Mouse (Mus musculus) neural tube, embryonic 13.5 days (tissue): ENCODE measurements around the gene Kirrel. TPM values are rescaled to one million over a fixed set of nuclear protein-coding genes. Genes with fewer than 3 reads are reported as not detected.

Source experiments
- ATAC-seq: fragments of 200-750 bp; cut with Nextera tagmentation; 2 replicates; pipeline ENCODE4 v1.8.0; 2017; ENCODE audit warnings: low read depth, mild to moderate bottlenecking, moderate TSS enrichment, moderate library complexity
- H3K27ac ChIP-seq: fragments of 300-500 bp; sonication (generic); replicated peaks from 2 replicates; pipeline ENCODE4 v1.5.1; 2015; ENCODE audit warnings: moderate library complexity, mild to moderate bottlenecking, inconsistent platforms
- H3K27me3 ChIP-seq: fragments of 300-500 bp; sonication (generic); 2 replicates; pipeline ENCODE4 v1.6.1; 2015; ENCODE audit warnings: mild to moderate bottlenecking, inconsistent platforms
- H3K36me3 ChIP-seq: fragments of 300-500 bp; sonication (generic); 2 replicates; pipeline ENCODE4 v1.6.1; 2015; ENCODE audit warnings: mild to moderate bottlenecking, inconsistent platforms
- H3K4me1 ChIP-seq: fragments of 300-500 bp; sonication (generic); replicated peaks from 2 replicates; pipeline ENCODE4 v1.6.1; 2015; ENCODE audit warnings: inconsistent platforms
- H3K4me2 ChIP-seq: fragments of 300-500 bp; sonication (generic); 2 replicates; pipeline ENCODE4 v1.6.1; 2015; ENCODE audit warnings: inconsistent platforms, mild to moderate bottlenecking, moderate library complexity
- H3K4me3 ChIP-seq: fragments of 300-500 bp; sonication (generic); 2 replicates; pipeline ENCODE4 v1.5.1; 2015; ENCODE audit warnings: mild to moderate bottlenecking, inconsistent platforms
- H3K9ac ChIP-seq: fragments of 300-500 bp; sonication (generic); 2 replicates; pipeline ENCODE4 v1.6.1; 2015; ENCODE audit warnings: moderate library complexity, mild to moderate bottlenecking, inconsistent platforms
- H3K9me3 ChIP-seq: fragments of 300-500 bp; sonication (generic); 2 replicates; pipeline ENCODE4 v1.6.1; 2016; ENCODE audit warnings: inconsistent platforms
- WGBS: fragments of 180-500 bp; shearing (Covaris S2); methylation state at CpG from one replicate; pipeline ENCODE4 v1.1.7; 2015; 5-methylcytosine and 5-hydroxymethylcytosine counted together
- polyA plus RNA-seq: library from polyadenylated mRNA; unstranded; fragments of >200 nt; fragmentation: Nextera tagmentation; extraction: Ambion mirVana; gene quantifications from 2 replicates; pipeline ENCODE4 v1.2.1, GENCODE M21; 2015

The Kirrel gene
- polyA plus RNA-seq, 1 experiment from 2014 or later = 9.8 TPM

DNA sequence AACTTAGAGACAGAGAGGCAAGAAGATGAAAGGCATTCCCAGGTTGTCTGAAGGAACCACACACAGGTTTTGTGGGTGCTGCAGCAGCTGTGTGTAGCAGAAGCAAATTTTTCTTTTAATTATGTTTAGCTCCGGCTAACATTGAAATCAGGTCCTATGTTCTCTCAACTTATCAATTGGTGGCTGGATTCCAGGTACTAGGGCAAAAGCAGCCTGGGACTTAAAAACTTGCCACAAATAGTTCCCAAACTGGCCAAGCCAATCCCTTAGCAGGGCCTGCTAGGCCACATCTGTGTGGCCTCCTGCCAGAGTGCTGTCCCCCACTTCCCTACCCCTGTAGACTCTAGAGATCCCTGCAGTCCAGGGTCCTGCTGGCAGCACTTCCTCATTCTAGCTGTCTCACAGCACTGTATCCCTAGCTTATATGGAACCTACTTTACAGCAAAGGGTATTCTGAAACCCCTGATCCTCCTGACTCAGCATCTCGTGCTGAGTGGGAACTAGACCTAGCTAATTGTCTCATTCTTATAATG lies 23.2 kb downstream of the Kirrel start:
- Histone ChIP-seq H3K27me3 (no peaks in the 10 kb centered on the region), H3K9ac (peak overlapping the region; percentile 42), H3K9me3 (no peaks in the 10 kb centered on the region), H3K27ac (peak overlapping the region; percentile 93), H3K4me1 (peaks cover 72% of the 10 kb centered on the region), H3K4me2 (peak overlapping the region; percentile 39), H3K4me3 (no peak overlapping the region), H3K36me3 (no peaks in the 10 kb centered on the region)
- WGBS = 58% methylated on average over 2 of the region's 2 CpGs
- no peak for ATAC-seq

DNA sequence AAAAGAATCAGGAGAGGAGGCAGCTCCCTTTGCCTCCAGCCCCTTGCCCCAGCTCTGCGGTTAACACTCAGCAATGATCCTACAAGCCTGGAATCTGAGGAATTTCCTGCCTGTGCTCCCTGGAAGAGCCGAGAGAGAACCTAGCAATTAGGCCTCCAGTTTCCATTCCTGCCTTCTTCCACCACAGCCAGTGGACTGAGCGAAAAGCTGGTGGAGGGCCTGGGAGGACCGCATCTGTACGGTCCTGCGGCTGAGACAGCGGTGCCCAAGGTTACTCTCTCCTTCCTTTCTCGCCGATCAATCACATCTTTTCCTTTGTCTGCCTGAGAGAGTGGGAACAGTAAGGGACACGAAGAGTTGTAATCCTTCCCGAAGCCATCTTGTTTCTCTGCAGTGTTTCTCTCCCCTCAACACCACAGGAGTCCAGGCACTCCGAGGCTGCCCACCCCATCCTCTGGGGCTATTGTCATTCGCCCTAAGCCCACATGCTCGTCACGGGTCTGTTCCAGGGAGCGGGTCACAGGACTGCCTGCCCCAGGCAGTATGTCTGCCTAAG lies 23.8 kb downstream of the Kirrel start:
- H3K4me2 ChIP-seq = peak overlapping the region; percentile 39
- no peaks in the 10 kb centered on the region for H3K36me3 ChIP-seq
- H3K9ac ChIP-seq = peak overlapping the region; percentile 42
- no peaks in the 10 kb centered on the region for H3K9me3 ChIP-seq
- H3K4me3 ChIP-seq = no peak overlapping the region
- WGBS = 2% methylated on average over 16 of the region's 16 CpGs
- H3K27me3 ChIP-seq = no peaks in the 10 kb centered on the region
- ATAC-seq = peak; percentile 54
- H3K27ac ChIP-seq = peak overlapping the region; percentile 93
- peaks cover 71% of the 10 kb centered on the region for H3K4me1 ChIP-seq

DNA sequence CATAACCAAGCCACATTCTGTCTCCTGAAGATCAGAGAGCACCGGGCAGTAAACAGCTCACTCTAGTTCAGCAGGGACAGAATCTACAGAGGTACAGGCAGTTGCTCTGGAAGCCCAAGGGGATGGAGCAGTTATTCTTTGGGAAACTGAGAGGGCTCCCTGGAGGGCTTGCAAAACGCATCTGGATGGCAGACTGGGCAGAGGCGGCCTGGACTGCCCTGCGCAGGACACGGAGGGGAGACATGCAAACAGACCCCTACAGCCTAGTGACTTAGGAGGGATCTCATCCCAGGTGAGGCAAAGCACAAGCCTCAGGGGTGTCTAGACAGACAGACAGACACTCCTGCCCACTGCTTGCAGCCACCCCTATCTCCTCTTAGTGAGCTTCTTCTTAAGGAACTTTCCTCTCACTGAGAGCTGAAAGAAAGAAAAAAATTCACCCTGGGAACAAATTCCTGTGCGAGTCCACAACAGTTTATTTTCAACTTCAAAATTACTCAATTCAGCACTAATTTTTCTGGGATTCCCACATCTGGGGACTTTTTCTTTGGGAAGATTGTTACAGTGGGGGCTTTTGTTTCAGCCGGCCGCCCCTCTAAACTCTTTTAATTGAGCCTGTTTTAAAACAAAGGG lies 24.4 kb downstream of the Kirrel start:
- no peaks in the 10 kb centered on the region for H3K27me3 ChIP-seq
- peak overlapping the region; percentile 93 for H3K27ac ChIP-seq
- H3K36me3 ChIP-seq = no peaks in the 10 kb centered on the region
- H3K9ac ChIP-seq = peak overlapping the region; percentile 42
- no peaks in the 10 kb centered on the region for H3K9me3 ChIP-seq
- no peak for ATAC-seq
- H3K4me2 ChIP-seq = peak overlapping the region; percentile 39
- H3K4me3 ChIP-seq = no peak overlapping the region
- H3K4me1 ChIP-seq = peaks cover 67% of the 10 kb centered on the region
- 6% methylated on average over 8 of the region's 8 CpGs for WGBS

DNA sequence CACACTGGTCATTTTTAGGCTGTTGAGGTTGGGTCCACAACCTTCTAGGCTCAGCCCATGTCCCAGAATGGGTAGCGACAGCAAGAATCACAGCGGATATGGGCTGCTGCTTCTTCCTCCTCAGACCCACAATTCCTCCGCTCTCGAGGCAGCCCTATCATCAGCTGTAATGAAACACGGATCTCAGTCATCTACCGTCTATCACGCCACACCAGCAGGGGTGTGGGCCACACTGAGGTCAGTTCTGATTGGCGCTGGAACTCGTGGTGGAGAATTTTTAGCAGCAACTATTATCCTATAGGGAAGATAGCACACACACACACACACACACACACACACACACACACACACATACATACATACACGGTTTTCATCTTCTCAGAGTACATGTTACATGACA lies 25.1 kb downstream of the Kirrel start:
- ATAC-seq = no peak
- Histone ChIP-seq H3K4me3 (no peak overlapping the region), H3K9me3 (no peaks in the 10 kb centered on the region), H3K27me3 (no peaks in the 10 kb centered on the region), H3K36me3 (no peaks in the 10 kb centered on the region), H3K4me2 (no peak overlapping the region), H3K27ac (peak overlapping the region; percentile 93), H3K4me1 (peaks cover 67% of the 10 kb centered on the region), H3K9ac (no peak overlapping the region)
- 63% methylated on average over 10 of the region's 10 CpGs for WGBS

DNA sequence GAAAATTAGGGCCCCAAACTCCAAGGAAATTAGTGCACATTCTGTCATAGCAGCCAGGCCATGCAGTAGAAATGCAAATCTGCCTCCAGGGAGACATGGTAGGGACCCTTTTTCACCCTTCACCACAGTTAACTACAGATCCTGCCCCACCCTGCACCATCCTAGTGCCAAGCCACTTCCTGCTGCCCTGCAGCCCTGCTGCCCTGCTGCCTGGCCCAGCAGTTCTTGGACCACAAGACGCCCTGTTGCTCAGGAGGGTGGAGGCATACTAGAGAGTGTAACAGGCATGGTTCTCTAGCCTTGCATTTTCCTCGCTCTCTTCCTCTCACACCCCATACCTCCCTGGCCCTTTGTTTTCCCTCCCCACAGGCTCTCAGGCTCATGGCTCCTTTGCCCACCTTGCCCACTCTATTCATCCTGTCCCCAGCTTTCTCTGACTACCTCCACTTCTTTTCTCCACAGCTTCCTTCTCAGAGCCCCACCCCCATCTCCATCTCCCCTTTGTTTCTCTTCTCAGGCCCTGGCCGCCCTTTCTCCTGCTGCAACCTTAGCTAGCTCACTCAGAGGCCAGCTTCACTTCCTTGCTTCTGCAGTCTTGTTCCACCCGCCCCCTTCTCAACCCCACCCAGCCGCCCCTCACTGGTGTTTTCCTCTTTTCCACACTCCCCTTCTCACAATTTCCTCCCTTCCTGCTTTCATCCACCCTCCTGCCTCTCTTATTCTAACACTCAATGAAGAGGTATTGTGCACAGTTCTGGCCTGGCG lies 29.9 kb downstream of the Kirrel start:
- 53% methylated on average over 6 of the region's 6 CpGs for WGBS
- 0 out of 2 replicates have a peak overlapping the region, but pooled peaks have one; percentile 1 for H3K27ac ChIP-seq
- H3K9ac ChIP-seq = no peak overlapping the region

DNA sequence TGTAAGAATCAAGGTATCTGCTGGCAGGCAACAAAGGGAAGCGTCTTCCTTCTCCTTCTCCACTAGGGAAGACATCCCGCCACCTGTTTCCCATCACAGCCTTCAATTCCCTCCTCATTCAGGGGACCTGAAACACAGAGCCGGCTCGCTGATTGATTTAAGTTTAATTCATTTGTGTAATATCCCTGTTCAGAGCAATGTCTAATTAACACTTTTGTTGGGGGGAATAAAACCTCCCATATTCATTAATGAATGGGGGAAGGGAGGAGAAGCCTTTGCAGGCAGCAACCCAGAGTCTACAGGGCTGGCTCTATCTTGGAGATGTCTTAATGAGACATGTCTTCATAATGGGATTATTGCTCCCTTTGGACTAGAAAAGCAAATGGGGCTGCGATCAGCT lies 34.3 kb downstream of the Kirrel start:
- peaks cover 31% of the 10 kb centered on the region for H3K4me1 ChIP-seq
- no peaks in the 10 kb centered on the region for H3K9me3 ChIP-seq
- no peak overlapping the region for H3K4me2 ChIP-seq
- peak overlapping the region; percentile 13; the same call in 1 of the 2 replicates for H3K27ac ChIP-seq
- 54% methylated on average over 5 of the region's 5 CpGs for WGBS
- H3K4me3 ChIP-seq = no peak overlapping the region
- no peak overlapping the region for H3K9ac ChIP-seq
- no peaks in the 10 kb centered on the region for H3K27me3 ChIP-seq
- peak; percentile 80 for ATAC-seq
- H3K36me3 ChIP-seq = peaks cover 15% of the 10 kb centered on the region; the same call in 1 of the 2 replicates

More for the DNA sequence above, 29.9 kb downstream of the Kirrel start:
- H3K36me3 ChIP-seq = 0 out of 2 replicates have a peak, but pooled peaks cover 6% of the 10 kb centered on the region
- ATAC-seq = no peak
- H3K4me1 ChIP-seq = peaks cover 44% of the 10 kb centered on the region
- H3K27me3 ChIP-seq = no peaks in the 10 kb centered on the region
- no peak overlapping the region for H3K4me2 ChIP-seq
- H3K9me3 ChIP-seq = no peaks in the 10 kb centered on the region
- H3K4me3 ChIP-seq = no peak overlapping the region

DNA sequence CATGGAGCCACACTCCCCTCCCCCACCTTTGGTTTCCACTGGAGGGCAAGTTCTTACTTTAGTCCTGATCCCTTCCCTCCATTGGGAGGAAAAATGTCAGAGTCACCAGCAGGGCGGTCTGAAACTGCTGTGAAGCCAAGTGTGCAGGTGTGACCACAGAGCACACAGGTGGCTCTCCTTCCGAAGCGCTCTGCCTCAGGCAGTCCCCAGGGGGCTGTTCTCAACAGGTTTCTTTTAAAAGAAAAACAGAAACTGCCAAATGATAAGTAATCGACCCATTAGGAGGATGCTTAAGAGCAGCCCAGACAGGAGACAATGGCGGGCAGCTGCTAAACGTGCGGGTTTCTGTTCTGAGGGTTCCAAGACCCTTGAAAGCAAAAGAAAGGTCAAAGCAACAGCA lies 37.8 kb downstream of the Kirrel start:
- ATAC-seq = no peak
- H3K9me3 ChIP-seq = no peaks in the 10 kb centered on the region

DNA sequence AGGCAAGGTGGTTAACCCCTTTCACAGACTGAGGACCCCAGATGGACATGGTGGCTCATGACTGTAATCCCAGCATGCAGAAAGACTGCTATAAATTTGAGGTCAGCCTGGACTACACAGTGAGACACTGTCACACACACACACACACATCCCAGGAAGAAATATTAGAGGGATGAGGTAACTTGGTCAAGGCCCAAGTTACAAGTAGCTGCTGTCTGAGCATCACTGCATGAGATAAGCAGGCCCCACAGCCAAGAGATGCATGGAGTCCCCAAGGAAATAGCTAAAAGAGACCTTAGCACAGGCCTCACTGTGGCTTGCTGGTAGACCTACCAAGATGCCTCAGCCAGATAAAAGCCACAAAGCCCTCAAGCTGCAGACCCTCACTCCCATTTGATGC lies 39.6 kb downstream of the Kirrel start:
- Histone ChIP-seq H3K9ac (no peak overlapping the region), H3K27ac (no peak overlapping the region), H3K27me3 (no peaks in the 10 kb centered on the region), H3K4me3 (no peak overlapping the region), H3K36me3 (peaks cover 21% of the 10 kb centered on the region; the same call in 1 of the 2 replicates), H3K9me3 (no peaks in the 10 kb centered on the region), H3K4me2 (no peak overlapping the region), H3K4me1 (peaks cover 18% of the 10 kb centered on the region)
- no peak for ATAC-seq

More for the DNA sequence above, 37.8 kb downstream of the Kirrel start:
- Histone ChIP-seq H3K27me3 (no peaks in the 10 kb centered on the region), H3K4me2 (no peak overlapping the region), H3K9ac (no peak overlapping the region), H3K27ac (no peak overlapping the region), H3K4me1 (peaks cover 12% of the 10 kb centered on the region), H3K4me3 (no peak overlapping the region), H3K36me3 (peaks cover 24% of the 10 kb centered on the region; the same call in 1 of the 2 replicates)
- 52% methylated on average over 7 of the region's 7 CpGs for WGBS

DNA sequence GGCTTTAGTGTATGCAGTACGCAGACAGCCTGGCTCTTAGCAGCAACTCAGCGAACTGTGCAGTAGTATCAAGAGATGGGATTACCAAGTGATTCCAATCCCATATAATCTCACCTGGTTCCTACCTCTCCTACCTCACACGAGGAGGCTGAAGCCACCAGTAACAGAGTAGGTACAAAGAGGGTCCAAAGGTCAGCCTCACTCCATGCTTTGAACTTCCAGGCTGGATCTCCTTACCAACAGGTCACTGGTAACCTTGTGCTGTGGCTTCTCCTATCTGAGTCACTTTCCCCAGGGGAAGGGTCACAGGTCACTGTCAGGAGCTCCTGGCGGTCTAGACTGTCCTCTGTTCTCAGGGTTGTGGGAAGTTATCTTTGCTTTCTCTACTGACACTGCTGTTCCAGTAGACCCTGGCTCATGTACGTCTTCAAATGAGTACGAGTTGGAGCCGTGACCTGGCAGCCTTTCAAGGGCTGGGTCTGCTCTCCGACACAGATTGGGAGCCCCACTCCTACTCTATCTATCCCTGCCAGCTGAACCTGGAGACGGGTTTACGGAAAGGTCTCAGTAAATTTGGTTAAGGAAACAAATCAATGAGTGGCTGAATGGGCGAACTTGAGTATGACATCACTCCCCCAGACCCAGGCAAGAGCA lies 42.7 kb downstream of the Kirrel start:
- Histone ChIP-seq H3K4me3 (no peak overlapping the region), H3K36me3 (peaks cover 13% of the 10 kb centered on the region; the same call in 1 of the 2 replicates), H3K4me2 (no peak overlapping the region), H3K9me3 (no peaks in the 10 kb centered on the region), H3K27ac (peak overlapping the region; percentile 34; the same call in 1 of the 2 replicates), H3K9ac (0 out of 2 replicates have a peak overlapping the region, but pooled peaks have one; percentile 3), H3K4me1 (peaks cover 20% of the 10 kb centered on the region), H3K27me3 (no peaks in the 10 kb centered on the region)
- ATAC-seq = no peak
- 83% methylated on average over 11 of the region's 11 CpGs for WGBS

DNA sequence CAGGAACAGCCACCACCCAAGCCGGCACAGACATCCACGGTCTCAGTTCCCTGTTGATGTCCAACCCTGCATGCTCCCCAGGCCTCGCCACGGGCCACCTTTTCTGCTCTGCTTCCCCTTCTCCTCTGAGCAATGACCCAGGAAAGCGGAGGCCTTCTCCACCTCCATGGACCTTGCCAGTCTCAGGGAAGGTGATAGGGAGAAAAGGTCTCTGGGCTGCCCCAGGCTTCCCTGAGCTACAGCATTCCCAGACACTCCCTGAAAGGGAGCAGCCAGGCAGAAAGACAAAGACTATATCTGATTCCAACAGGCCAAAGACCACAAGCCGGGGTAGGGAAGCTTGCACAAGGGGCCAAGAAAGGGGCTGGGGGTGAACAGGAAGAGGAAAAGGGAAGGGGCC lies 43.6 kb downstream of the Kirrel start:
- Histone ChIP-seq H3K4me3 (no peak overlapping the region), H3K4me1 (peaks cover 24% of the 10 kb centered on the region), H3K4me2 (no peak overlapping the region), H3K27me3 (no peaks in the 10 kb centered on the region), H3K27ac (peak overlapping the region; percentile 34), H3K36me3 (0 out of 2 replicates have a peak, but pooled peaks cover 13% of the 10 kb centered on the region), H3K9ac (no peak overlapping the region), H3K9me3 (no peaks in the 10 kb centered on the region)
- no peak for ATAC-seq
- WGBS = 53% methylated on average over 6 of the region's 6 CpGs

DNA sequence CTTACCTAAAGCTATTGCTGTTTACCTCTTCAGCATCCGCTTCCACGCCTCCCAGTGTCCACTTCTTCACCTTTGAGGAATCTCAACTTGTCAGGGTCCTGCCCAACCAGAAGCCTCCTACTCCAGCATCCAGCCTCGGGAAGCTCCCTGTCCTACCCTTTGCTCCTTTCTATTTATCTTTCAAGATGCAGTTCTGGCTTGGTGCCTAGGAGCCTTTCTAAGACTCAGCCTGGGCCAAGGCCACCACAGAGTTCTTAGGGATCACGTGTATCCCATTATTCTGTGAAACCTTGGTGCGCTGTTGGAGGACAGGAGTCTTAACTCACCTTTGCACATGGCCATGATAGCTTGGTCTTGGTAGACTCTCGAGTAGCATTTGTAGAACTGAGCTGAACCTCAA lies 50.8 kb downstream of the Kirrel start:
- Histone ChIP-seq H3K9me3 (no peaks in the 10 kb centered on the region), H3K36me3 (peaks cover 18% of the 10 kb centered on the region; the same call in 1 of the 2 replicates), H3K4me2 (no peak overlapping the region), H3K4me3 (no peak overlapping the region), H3K9ac (no peak overlapping the region), H3K4me1 (peaks cover 11% of the 10 kb centered on the region), H3K27me3 (no peaks in the 10 kb centered on the region), H3K27ac (no peak overlapping the region)
- WGBS = 91% methylated on average over 6 of the region's 6 CpGs
- ATAC-seq = no peak
